Mouse (Mus musculus) lung, adult 2 months (tissue): ENCODE results near the gene Gin1.

ENCODE experiments used
- CTCF ChIP-seq: fragments of 200-500 bp; IDR thresholded peaks from 2 replicates; pipeline ENCODE4 v1.5.1; 2011; ENCODE audit warnings: mild to moderate bottlenecking, low read length, control low read depth; ENCODE audit not compliant: insufficient read depth
- POLR2A ChIP-seq: fragments of 200-500 bp; IDR thresholded peaks from 2 replicates; pipeline ENCODE4 v1.6.1; 2011; ENCODE audit warnings: low read depth, mild to moderate bottlenecking, control low read depth, low read length, borderline replicate concordance; ENCODE audit errors: extremely low read depth

DNA sequence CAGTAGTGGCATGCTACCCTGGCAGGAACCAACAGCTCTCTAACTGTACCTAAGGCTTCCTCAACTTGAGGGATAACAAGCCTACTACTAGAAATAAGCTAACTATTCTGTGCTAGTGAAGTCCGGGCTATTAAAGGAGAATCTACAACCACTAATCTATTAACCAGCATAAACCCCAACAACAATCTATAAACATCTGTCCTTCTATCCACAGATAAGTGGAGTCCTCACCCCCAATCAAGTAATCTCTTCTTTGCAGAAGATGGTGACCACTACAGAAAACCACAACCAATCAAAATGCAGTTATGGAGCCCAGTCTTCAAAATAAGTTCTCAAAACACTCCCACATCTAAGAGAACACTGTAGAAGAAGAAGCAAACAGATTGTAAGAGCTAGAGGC is 26.9 kb upstream of the Gin1 start:
- TF ChIP-seq CTCF: no peak
- no peak for TF ChIP-seq POLR2A
